In genomic region chr7:73135786-73136185, GRCm38 (mm10) we compare ENCODE assay signal across 25 mouse cellular contexts.
DNase-seq lines count a peak whose midpoint lies in the region; TF ChIP-seq lines count a peak whose summit lies in the region.
"Had no signal": no experiment of that assay in that cellular context is flagged by ENCODE, and none has a peak within 500 bp of the region (broad histone marks: within the 10 kb centered on the region; RNA-seq: fewer than 3 reads in every experiment).

No protein-coding gene starts in this region.

- H3K9ac ChIP-seq in liver, adult 2 months (ENCODE audit: low read depth, low read length) = no peak overlapping the region
- H3K9ac ChIP-seq: forebrain, embryonic 13.5 days; heart, embryonic 13.5 days; hindbrain, embryonic 14.5 days had no signal

- 46% methylated on average over 6 of the region's 6 CpGs for WGBS in liver, adult 2 months

- TF ChIP-seq POLR2A in liver, adult 2 months (IDR thresholded peaks at IDR 0.05; ENCODE audit: extremely low read depth, insufficient read depth, low read length) = no peak

- H3K27ac ChIP-seq in liver, adult 2 months (replicated peaks; ENCODE audit: insufficient read depth, low read depth, low read length) = no peak overlapping the region
- H3K27ac ChIP-seq: forebrain, embryonic 10.5 days; forebrain, embryonic 13.5 days; heart, adult 2 months; heart, embryonic 10.5 days; heart, embryonic 13.5 days; hindbrain, embryonic 14.5 days had no signal

- H3K4me1 ChIP-seq in liver, adult 2 months (ENCODE audit: control insufficient read depth, insufficient read depth, low read length) = no peaks in the 10 kb centered on the region

- peaks cover 3% of the 10 kb centered on the region; the same call in 1 of the 2 replicates for H3K27me3 ChIP-seq in liver, adult 2 months (ENCODE audit: control insufficient read depth, insufficient read depth, low read length)
- H3K27me3 ChIP-seq: forebrain, embryonic 13.5 days had no signal

- peak; percentile 67 for DNase-seq in liver, adult 2 months (ENCODE audit: extremely low read depth, low read depth, low spot score)
- no peak for DNase-seq in liver
- DNase-seq in lung, postnatal 36 days = peak; percentile 8
- no peak for DNase-seq in lung, postnatal 10 days
- DNase-seq in urinary bladder, postnatal 14 days (ENCODE audit: low spot score) = peak; percentile 8
- no peak for DNase-seq in urinary bladder, postnatal 25 days (ENCODE audit: low spot score)
- DNase-seq in cerebellum, postnatal 14 days = no peak
- DNase-seq in neural tube, embryonic 10.5 days (ENCODE audit: extremely low spot score, low spot score) = no peak
- DNase-seq: adrenal gland, adult 8-10 months; adrenal gland, postnatal 25 days; B cell, adult 2 months; cerebellum, adult 11-12 months; cerebellum, adult 8-10 months; cerebellum, postnatal 10 days; gastrocnemius, postnatal 10 days; gastrocnemius, postnatal 36 days; heart, adult 2 months; heart, postnatal 14 days; heart, postnatal 4 days had no signal

- H3K36me3 ChIP-seq in liver, adult 2 months (ENCODE audit: control insufficient read depth, insufficient read depth, low read length) = no peaks in the 10 kb centered on the region
- H3K36me3 ChIP-seq: forebrain, embryonic 10.5 days; G1E; heart, embryonic 10.5 days; heart, embryonic 13.5 days had no signal

- no peak overlapping the region for H3K4me3 ChIP-seq in liver, adult 2 months (ENCODE audit: insufficient read depth, low read depth, low read length)
- H3K4me3 ChIP-seq: forebrain, embryonic 10.5 days; forebrain, embryonic 13.5 days; heart, adult 2 months; heart, embryonic 10.5 days; heart, embryonic 13.5 days had no signal

- no peaks in the 10 kb centered on the region for H3K79me2 ChIP-seq in liver, adult 2 months (ENCODE audit: control insufficient read depth, insufficient read depth, low read length)

- no peak for TF ChIP-seq CTCF in liver, adult 2 months (IDR thresholded peaks at IDR 0.05; ENCODE audit: low read depth, low read length)

Comparison
In these comparisons a context has a peak if more than half of its experiments do, and no peak if none do; other contexts are left out.
1. DNase-seq: peak in liver, adult 2 months (single experiment), lung, postnatal 36 days (single experiment) and urinary bladder, postnatal 14 days (single experiment); none in liver (single experiment), lung, postnatal 10 days (single experiment), urinary bladder, postnatal 25 days (single experiment), cerebellum, postnatal 14 days (0 of 2) and neural tube, embryonic 10.5 days (single experiment).